Mouse (Mus musculus): ENCODE data around the gene Ackr3. TPM values are rescaled to one million over a fixed set of nuclear protein-coding genes. Genes with fewer than 3 reads are reported as not detected.
A peak's percentile ranks its signal among the peaks of the same experiment; 100 is the strongest.

Ackr3 gene
- polyA plus RNA-seq, 1 experiment from 2014 or later: 27.4 TPM

DNA sequence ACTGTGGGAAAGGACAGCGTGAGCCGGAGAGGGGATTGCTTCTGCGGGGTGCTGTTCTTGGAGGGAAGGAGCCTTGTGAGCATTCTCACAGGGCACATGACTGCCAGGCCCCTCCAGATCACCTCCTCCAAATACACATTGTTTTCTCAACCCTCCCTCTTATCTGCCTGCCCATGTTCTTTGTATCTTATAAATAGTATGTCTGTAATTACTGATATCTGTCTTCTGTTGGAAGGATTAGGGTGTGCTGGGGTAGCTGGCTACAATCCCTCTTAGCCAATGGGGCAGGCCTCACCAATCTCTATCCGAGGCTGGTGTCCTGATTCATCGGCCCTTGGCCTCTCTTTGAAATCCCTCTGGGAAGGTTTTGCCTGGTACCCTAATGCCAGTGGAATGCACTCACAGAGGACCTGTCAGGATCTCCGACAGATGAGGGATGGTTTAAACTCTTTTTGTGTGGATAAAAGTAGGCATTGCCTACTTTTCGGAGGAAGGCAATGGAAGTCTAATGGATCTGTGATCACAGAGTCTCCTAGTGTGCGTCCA lies 38.7 kb downstream of the Ackr3 start:
- H3K9me3 ChIP-seq (ENCODE audit: control insufficient read depth, low read length): no peaks in the 10 kb centered on the region
- WGBS: 76% methylated on average over 8 of the region's 8 CpGs
- no peaks in the 10 kb centered on the region for H3K4me1 ChIP-seq (replicated peaks; ENCODE audit: control insufficient read depth, insufficient read depth, low read length)
- no peaks in the 10 kb centered on the region for H3K36me3 ChIP-seq (ENCODE audit: control insufficient read depth, insufficient read depth, low read length)
- no peak for ATAC-seq (ENCODE audit: low read depth)
- no peak overlapping the region for H3K27ac ChIP-seq (ENCODE audit: low read length)
- H3K9ac ChIP-seq (ENCODE audit: low read length): no peak overlapping the region
- H3K4me3 ChIP-seq (ENCODE audit: low read length): no peak overlapping the region
- H3K4me2 ChIP-seq (ENCODE audit: low read depth, low read length): no peak overlapping the region
- H3K27me3 ChIP-seq (ENCODE audit: control insufficient read depth, insufficient read depth, low read depth, low read length): no peaks in the 10 kb centered on the region

- Histone ChIP-seq H3K27me3 (ENCODE audit: control insufficient read depth, insufficient read depth, low read depth, low read length) (no peaks in the 10 kb centered on the region), H3K27ac (ENCODE audit: low read length) (no peak overlapping the region), H3K9me3 (ENCODE audit: control insufficient read depth, low read length) (no peaks in the 10 kb centered on the region), H3K4me3 (ENCODE audit: low read length) (no peak overlapping the region), H3K9ac (ENCODE audit: low read length) (no peak overlapping the region), H3K36me3 (ENCODE audit: control insufficient read depth, insufficient read depth, low read length) (no peaks in the 10 kb centered on the region), H3K4me2 (ENCODE audit: low read depth, low read length) (no peak overlapping the region), H3K4me1 (replicated peaks; ENCODE audit: control insufficient read depth, insufficient read depth, low read length) (no peaks in the 10 kb centered on the region)
- WGBS: 87% methylated on average over 1 of the region's 1 CpGs
- no peak for ATAC-seq (ENCODE audit: low read depth)
Observed at GRCm38 (mm10) chr1:90244537-90244936, 40.8 kb downstream of the Ackr3 start.

DNA sequence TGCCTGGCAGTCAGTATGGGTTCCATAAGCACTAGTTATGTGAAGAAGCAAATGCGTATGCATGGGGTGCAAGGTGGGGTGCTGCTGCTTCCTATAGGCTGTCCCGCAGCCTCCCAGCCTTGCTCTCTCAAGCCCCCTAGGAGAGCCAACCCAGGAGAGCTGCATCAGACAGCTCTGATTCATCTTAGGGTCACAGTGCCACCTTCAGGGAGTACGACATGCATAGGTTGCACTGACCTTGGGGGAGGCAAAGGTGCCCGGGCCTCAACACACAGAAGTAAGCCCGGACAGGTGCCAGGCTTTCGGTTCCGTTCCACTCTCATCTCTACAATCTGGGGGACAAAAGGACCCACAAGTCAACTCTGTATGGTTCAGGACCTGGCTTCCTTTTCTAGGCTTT lies 41.8 kb downstream of the Ackr3 start:
- Histone ChIP-seq H3K4me2 (ENCODE audit: low read depth, low read length) (no peak overlapping the region), H3K4me1 (replicated peaks; ENCODE audit: control insufficient read depth, insufficient read depth, low read length) (no peaks in the 10 kb centered on the region), H3K9me3 (ENCODE audit: control insufficient read depth, low read length) (no peaks in the 10 kb centered on the region), H3K9ac (ENCODE audit: low read length) (no peak overlapping the region), H3K4me3 (ENCODE audit: low read length) (no peak overlapping the region), H3K27ac (ENCODE audit: low read length) (no peak overlapping the region), H3K27me3 (ENCODE audit: control insufficient read depth, insufficient read depth, low read depth, low read length) (no peaks in the 10 kb centered on the region), H3K36me3 (ENCODE audit: control insufficient read depth, insufficient read depth, low read length) (no peaks in the 10 kb centered on the region)
- WGBS: 83% methylated on average over 7 of the region's 7 CpGs
- ATAC-seq (ENCODE audit: low read depth): no peak

DNA sequence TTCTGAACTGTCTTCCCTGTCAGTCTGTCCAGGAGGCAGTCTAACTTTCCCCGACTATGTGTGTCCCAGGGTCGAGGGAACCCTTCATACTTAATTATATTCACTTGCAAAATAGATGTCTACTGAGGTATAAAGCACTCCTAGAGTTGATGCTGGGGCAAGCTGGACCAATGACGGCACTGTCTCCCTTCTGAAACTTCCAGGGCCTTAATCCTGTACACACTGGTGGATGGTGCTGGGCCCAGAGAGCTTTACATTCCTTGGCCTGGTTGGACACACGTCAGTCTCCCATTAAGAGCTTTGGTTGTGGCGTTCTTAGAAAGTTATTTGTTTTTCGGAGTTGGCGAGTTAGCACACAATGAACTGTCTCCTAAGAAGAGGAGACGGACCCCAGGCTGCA lies 42.3 kb downstream of the Ackr3 start:
- H3K4me1 ChIP-seq (replicated peaks; ENCODE audit: control insufficient read depth, insufficient read depth, low read length): no peaks in the 10 kb centered on the region
- no peak for ATAC-seq (ENCODE audit: low read depth)
- H3K9me3 ChIP-seq (ENCODE audit: control insufficient read depth, low read length): no peaks in the 10 kb centered on the region
- WGBS: 54% methylated on average over 8 of the region's 8 CpGs
- H3K4me2 ChIP-seq (ENCODE audit: low read depth, low read length): no peak overlapping the region
- H3K4me3 ChIP-seq (ENCODE audit: low read length): no peak overlapping the region
- no peak overlapping the region for H3K9ac ChIP-seq (ENCODE audit: low read length)
- H3K27ac ChIP-seq (ENCODE audit: low read length): no peak overlapping the region
- H3K27me3 ChIP-seq (ENCODE audit: control insufficient read depth, insufficient read depth, low read depth, low read length): no peaks in the 10 kb centered on the region
- no peaks in the 10 kb centered on the region for H3K36me3 ChIP-seq (ENCODE audit: control insufficient read depth, insufficient read depth, low read length)

GRCm38 (mm10) chr1:90246800-90247199 lies 43.0 kb downstream of the Ackr3 start:
- ATAC-seq (ENCODE audit: low read depth): no peak
- no peaks in the 10 kb centered on the region for H3K36me3 ChIP-seq (ENCODE audit: control insufficient read depth, insufficient read depth, low read length)

GRCm38 (mm10) chr1:90247234-90247633 lies 43.5 kb downstream of the Ackr3 start:
- Histone ChIP-seq H3K27ac (ENCODE audit: low read length) (no peak overlapping the region), H3K9me3 (ENCODE audit: control insufficient read depth, low read length) (no peaks in the 10 kb centered on the region), H3K27me3 (ENCODE audit: control insufficient read depth, insufficient read depth, low read depth, low read length) (no peaks in the 10 kb centered on the region), H3K4me3 (ENCODE audit: low read length) (no peak overlapping the region), H3K4me2 (ENCODE audit: low read depth, low read length) (no peak overlapping the region), H3K36me3 (ENCODE audit: control insufficient read depth, insufficient read depth, low read length) (no peaks in the 10 kb centered on the region), H3K4me1 (replicated peaks; ENCODE audit: control insufficient read depth, insufficient read depth, low read length) (no peaks in the 10 kb centered on the region), H3K9ac (ENCODE audit: low read length) (no peak overlapping the region)
- no peak for ATAC-seq (ENCODE audit: low read depth)
- WGBS: 67% methylated on average over 4 of the region's 4 CpGs

More at GRCm38 (mm10) chr1:90246800-90247199, 43.0 kb downstream of the Ackr3 start:
- H3K27ac ChIP-seq (ENCODE audit: low read length): no peak overlapping the region
- H3K9me3 ChIP-seq (ENCODE audit: control insufficient read depth, low read length): no peaks in the 10 kb centered on the region
- H3K27me3 ChIP-seq (ENCODE audit: control insufficient read depth, insufficient read depth, low read depth, low read length): no peaks in the 10 kb centered on the region
- no peak overlapping the region for H3K9ac ChIP-seq (ENCODE audit: low read length)
- WGBS: 26% methylated on average over 1 of the region's 1 CpGs
- no peak overlapping the region for H3K4me3 ChIP-seq (ENCODE audit: low read length)
- no peaks in the 10 kb centered on the region for H3K4me1 ChIP-seq (replicated peaks; ENCODE audit: control insufficient read depth, insufficient read depth, low read length)
- no peak overlapping the region for H3K4me2 ChIP-seq (ENCODE audit: low read depth, low read length)

DNA sequence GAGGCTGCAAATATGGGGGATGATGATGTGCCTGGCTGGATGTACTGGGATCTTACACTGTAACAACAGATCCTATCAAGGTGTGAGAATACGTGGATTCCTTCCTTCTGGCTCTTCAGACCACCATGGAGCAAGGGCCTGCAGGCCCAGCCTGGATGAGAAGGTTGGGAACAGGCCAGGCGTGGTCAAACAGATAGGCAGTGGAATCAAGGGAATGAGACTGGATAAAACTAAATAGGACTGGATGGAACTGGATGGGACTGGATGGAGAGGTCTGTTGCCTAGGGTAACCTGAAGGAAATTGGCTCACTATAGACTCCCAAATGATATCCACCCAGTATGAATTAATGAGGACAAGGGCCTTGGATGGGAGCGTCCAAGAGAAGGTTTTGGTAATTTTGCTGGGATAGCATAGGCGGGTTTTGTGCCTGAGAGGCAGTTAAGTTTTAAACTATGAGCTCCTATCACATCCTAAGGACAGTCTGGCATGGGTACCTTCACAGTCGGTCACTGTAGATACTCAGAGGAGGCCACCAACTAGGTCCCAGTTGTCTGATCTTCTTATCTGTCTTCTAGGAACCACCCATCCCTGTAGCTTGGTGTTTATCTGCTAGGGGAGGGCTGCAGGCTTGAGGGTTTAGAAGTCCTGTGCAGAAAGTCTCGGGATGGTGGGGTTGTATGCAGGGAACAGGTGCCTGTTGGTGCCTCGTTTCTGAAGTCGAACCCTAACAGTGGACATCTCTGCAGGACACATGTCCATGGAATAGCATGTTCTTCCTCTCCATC lies 44.2 kb downstream of the Ackr3 start:
- Histone ChIP-seq H3K9me3 (ENCODE audit: control insufficient read depth, low read length) (no peaks in the 10 kb centered on the region), H3K4me3 (ENCODE audit: low read length) (no peak overlapping the region), H3K27me3 (ENCODE audit: control insufficient read depth, insufficient read depth, low read depth, low read length) (no peaks in the 10 kb centered on the region; the same call in 1 of the 2 replicates), H3K27ac (ENCODE audit: low read length) (no peak overlapping the region), H3K4me1 (replicated peaks; ENCODE audit: control insufficient read depth, insufficient read depth, low read length) (no peaks in the 10 kb centered on the region), H3K9ac (ENCODE audit: low read length) (no peak overlapping the region), H3K36me3 (ENCODE audit: control insufficient read depth, insufficient read depth, low read length) (no peaks in the 10 kb centered on the region), H3K4me2 (ENCODE audit: low read depth, low read length) (no peak overlapping the region)
- WGBS: 84% methylated on average over 8 of the region's 8 CpGs
- ATAC-seq (ENCODE audit: low read depth): no peak

- H3K27me3 ChIP-seq (ENCODE audit: control insufficient read depth, insufficient read depth, low read depth, low read length): no peaks in the 10 kb centered on the region; the same call in 1 of the 2 replicates
- H3K4me1 ChIP-seq (replicated peaks; ENCODE audit: control insufficient read depth, insufficient read depth, low read length): no peaks in the 10 kb centered on the region
- H3K9ac ChIP-seq (ENCODE audit: low read length): no peak overlapping the region
- WGBS: 67% methylated on average over 9 of the region's 9 CpGs
- no peak overlapping the region for H3K4me2 ChIP-seq (ENCODE audit: low read depth, low read length)
- H3K27ac ChIP-seq (ENCODE audit: low read length): no peak overlapping the region
- no peaks in the 10 kb centered on the region for H3K9me3 ChIP-seq (ENCODE audit: control insufficient read depth, low read length)
- no peak for ATAC-seq (ENCODE audit: low read depth)
- H3K4me3 ChIP-seq (ENCODE audit: low read length): no peak overlapping the region
- H3K36me3 ChIP-seq (ENCODE audit: control insufficient read depth, insufficient read depth, low read length): no peaks in the 10 kb centered on the region
Observed at GRCm38 (mm10) chr1:90248966-90249735, 45.4 kb downstream of the Ackr3 start.

GRCm38 (mm10) chr1:90250419-90250818 lies 46.6 kb downstream of the Ackr3 start:
- Histone ChIP-seq H3K36me3 (ENCODE audit: control insufficient read depth, insufficient read depth, low read length) (no peaks in the 10 kb centered on the region), H3K27ac (ENCODE audit: low read length) (no peak overlapping the region), H3K4me1 (replicated peaks; ENCODE audit: control insufficient read depth, insufficient read depth, low read length) (no peaks in the 10 kb centered on the region), H3K4me3 (ENCODE audit: low read length) (no peak overlapping the region), H3K9me3 (ENCODE audit: control insufficient read depth, low read length) (no peaks in the 10 kb centered on the region), H3K9ac (ENCODE audit: low read length) (no peak overlapping the region), H3K4me2 (ENCODE audit: low read depth, low read length) (no peak overlapping the region), H3K27me3 (ENCODE audit: control insufficient read depth, insufficient read depth, low read depth, low read length) (no peaks in the 10 kb centered on the region; the same call in 1 of the 2 replicates)
- ATAC-seq (ENCODE audit: low read depth): 0 out of 2 replicates have a peak, but pooled peaks have one; percentile 12
- WGBS: 30% methylated on average over 6 of the region's 6 CpGs

All from lung, embryonic 16.5 days (tissue).